Mouse (Mus musculus) forebrain, embryonic 13.5 days (tissue): ENCODE measurements around the gene Tbpl1. TPM values are rescaled to one million over a fixed set of nuclear protein-coding genes. Genes with fewer than 3 reads are reported as not detected.

ENCODE experiments used
- ATAC-seq: fragments of 200-750 bp; cut with Nextera tagmentation; 2 replicates; pipeline ENCODE4 v1.8.0; 2017
- H3K27ac ChIP-seq: fragments of 300-500 bp; sonication (generic); 2 replicates; pipeline ENCODE4 v1.5.1; 2015; ENCODE audit warnings: inconsistent platforms, mild to moderate bottlenecking, moderate library complexity
- H3K27me3 ChIP-seq: fragments of 300-500 bp; sonication (generic); 2 replicates; pipeline ENCODE4 v1.6.1; 2015; ENCODE audit warnings: mild to moderate bottlenecking, inconsistent platforms
- H3K36me3 ChIP-seq: fragments of 300-500 bp; sonication (generic); 2 replicates; pipeline ENCODE4 v1.6.1; 2015; ENCODE audit warnings: mild to moderate bottlenecking, inconsistent platforms; ENCODE audit not compliant: poor library complexity, severe bottlenecking
- H3K4me1 ChIP-seq: fragments of 300-500 bp; sonication (generic); 2 replicates; pipeline ENCODE4 v1.6.1; 2015; ENCODE audit warnings: inconsistent platforms
- H3K4me2 ChIP-seq: fragments of 300-500 bp; sonication (generic); 2 replicates; pipeline ENCODE4 v1.6.1; 2015; ENCODE audit warnings: inconsistent platforms, mild to moderate bottlenecking, moderate library complexity
- H3K4me3 ChIP-seq: fragments of 300-500 bp; sonication (generic); 2 replicates; pipeline ENCODE4 v1.5.1; 2015; ENCODE audit warnings: mild to moderate bottlenecking, inconsistent platforms
- H3K9ac ChIP-seq: fragments of 300-500 bp; sonication (generic); 2 replicates; pipeline ENCODE4 v1.6.1; 2015; ENCODE audit warnings: mild to moderate bottlenecking, inconsistent platforms
- H3K9me3 ChIP-seq: fragments of 300-500 bp; sonication (generic); replicated peaks from 2 replicates; pipeline ENCODE4 v1.6.1; 2016; ENCODE audit warnings: inconsistent platforms
- WGBS: fragments of 180-500 bp; shearing (Covaris S2); methylation state at CpG from one replicate; pipeline ENCODE4 v1.1.7; 2015; 5-methylcytosine and 5-hydroxymethylcytosine counted together
- polyA plus RNA-seq: library from polyadenylated mRNA; unstranded; fragments of >200 nt; fragmentation: Nextera tagmentation; extraction: Ambion mirVana; gene quantifications from 2 replicates; pipeline ENCODE4 v1.2.1, GENCODE M21; 2015

Gene Tbpl1
- 115 and 130 TPM in 2 replicates for polyA plus RNA-seq

GRCm38 (mm10) chr10:22731272-22732093, at the start of gene Tbpl1:
Gene Tbpl1 (minus strand): TSS chr10:22731938.
- H3K27me3 ChIP-seq: no peaks in the 10 kb centered on the region
- H3K4me2 ChIP-seq: peak within 1 kb of the TSS; percentile 93
- no peaks in the 10 kb centered on the region for H3K9me3 ChIP-seq
- H3K4me1 ChIP-seq: peaks cover 37% of the 10 kb centered on the region
- H3K4me3 ChIP-seq: peak within 1 kb of the TSS; percentile 94
- WGBS: under 1% methylated on average over 77 of the region's 77 CpGs
- H3K27ac ChIP-seq: peak within 1 kb of the TSS; percentile 96
- ATAC-seq: peak; percentile 99
- peak within 1 kb of the TSS; percentile 98 for H3K9ac ChIP-seq
- no peaks in the 10 kb centered on the region for H3K36me3 ChIP-seq

GRCm38 (mm10) chr10:22781466-22781865, 49.7 kb upstream of the Tbpl1 start:
- Histone ChIP-seq H3K4me1 (no peaks in the 10 kb centered on the region), H3K4me3 (no peak overlapping the region), H3K9me3 (no peaks in the 10 kb centered on the region), H3K9ac (no peak overlapping the region), H3K36me3 (no peaks in the 10 kb centered on the region), H3K27me3 (no peaks in the 10 kb centered on the region), H3K27ac (no peak overlapping the region), H3K4me2 (no peak overlapping the region)
- ATAC-seq: no peak
- WGBS: 41% methylated on average over 4 of the region's 4 CpGs

GRCm38 (mm10) chr10:22777939-22778338, 46.2 kb upstream of the Tbpl1 start:
- Histone ChIP-seq H3K9ac (no peak overlapping the region), H3K4me1 (no peaks in the 10 kb centered on the region), H3K27ac (no peak overlapping the region), H3K36me3 (no peaks in the 10 kb centered on the region), H3K27me3 (no peaks in the 10 kb centered on the region), H3K4me3 (no peak overlapping the region), H3K9me3 (no peaks in the 10 kb centered on the region), H3K4me2 (no peak overlapping the region)
- WGBS: 23% methylated on average over 5 of the region's 5 CpGs
- ATAC-seq: peak; percentile 59; the same call in 1 of the 2 replicates

GRCm38 (mm10) chr10:22776007-22776698, 44.4 kb upstream of the Tbpl1 start:
- H3K4me1 ChIP-seq: no peaks in the 10 kb centered on the region
- no peaks in the 10 kb centered on the region for H3K36me3 ChIP-seq
- no peak overlapping the region for H3K27ac ChIP-seq
- no peak overlapping the region for H3K4me2 ChIP-seq
- peak; percentile 86 for ATAC-seq
- H3K4me3 ChIP-seq: no peak overlapping the region
- no peak overlapping the region for H3K9ac ChIP-seq
- H3K27me3 ChIP-seq: no peaks in the 10 kb centered on the region
- no peaks in the 10 kb centered on the region for H3K9me3 ChIP-seq
- WGBS: 11% methylated on average over 7 of the region's 7 CpGs

- 80% methylated on average over 2 of the region's 2 CpGs for WGBS
- Histone ChIP-seq H3K9me3 (no peaks in the 10 kb centered on the region), H3K27me3 (no peaks in the 10 kb centered on the region), H3K4me1 (no peaks in the 10 kb centered on the region), H3K9ac (no peak overlapping the region), H3K4me2 (no peak overlapping the region), H3K4me3 (no peak overlapping the region), H3K36me3 (no peaks in the 10 kb centered on the region), H3K27ac (no peak overlapping the region)
- ATAC-seq: no peak
Measured at GRCm38 (mm10) chr10:22775456-22775855, 43.7 kb upstream of the Tbpl1 start.

GRCm38 (mm10) chr10:22774626-22775025, 42.9 kb upstream of the Tbpl1 start:
- 93% methylated on average over 3 of the region's 3 CpGs for WGBS
- no peaks in the 10 kb centered on the region for H3K9me3 ChIP-seq

GRCm38 (mm10) chr10:22754240-22754639, 22.5 kb upstream of the Tbpl1 start:
- WGBS: 100% methylated on average over 1 of the region's 1 CpGs
- H3K9ac ChIP-seq: no peak overlapping the region
- ATAC-seq: no peak

More at GRCm38 (mm10) chr10:22774626-22775025, 42.9 kb upstream of the Tbpl1 start:
- no peaks in the 10 kb centered on the region for H3K36me3 ChIP-seq
- H3K4me2 ChIP-seq: no peak overlapping the region
- no peak overlapping the region for H3K27ac ChIP-seq
- H3K9ac ChIP-seq: no peak overlapping the region
- no peaks in the 10 kb centered on the region for H3K4me1 ChIP-seq
- ATAC-seq: no peak
- no peaks in the 10 kb centered on the region for H3K27me3 ChIP-seq
- no peak overlapping the region for H3K4me3 ChIP-seq

GRCm38 (mm10) chr10:22751175-22751682, 19.5 kb upstream of the Tbpl1 start:
- no peaks in the 10 kb centered on the region for H3K9me3 ChIP-seq
- H3K9ac ChIP-seq: no peak overlapping the region
- H3K27me3 ChIP-seq: no peaks in the 10 kb centered on the region
- H3K4me3 ChIP-seq: no peak overlapping the region
- no peak overlapping the region for H3K27ac ChIP-seq
- no peaks in the 10 kb centered on the region for H3K36me3 ChIP-seq
- no peak for ATAC-seq
- no peak overlapping the region for H3K4me2 ChIP-seq
- H3K4me1 ChIP-seq: peaks cover 11% of the 10 kb centered on the region
- WGBS: 80% methylated on average over 5 of the region's 5 CpGs

More at GRCm38 (mm10) chr10:22754240-22754639, 22.5 kb upstream of the Tbpl1 start:
- no peaks in the 10 kb centered on the region for H3K4me1 ChIP-seq
- H3K27me3 ChIP-seq: no peaks in the 10 kb centered on the region
- H3K36me3 ChIP-seq: no peaks in the 10 kb centered on the region
- no peak overlapping the region for H3K4me2 ChIP-seq
- no peak overlapping the region for H3K4me3 ChIP-seq
- H3K27ac ChIP-seq: no peak overlapping the region
- no peaks in the 10 kb centered on the region for H3K9me3 ChIP-seq

GRCm38 (mm10) chr10:22746334-22747322, 14.9 kb upstream of the Tbpl1 start:
- Histone ChIP-seq H3K4me1 (peaks cover 18% of the 10 kb centered on the region), H3K9me3 (no peaks in the 10 kb centered on the region), H3K9ac (no peak overlapping the region), H3K27me3 (no peaks in the 10 kb centered on the region), H3K27ac (peak overlapping the region; percentile 82), H3K4me2 (no peak overlapping the region), H3K4me3 (no peak overlapping the region), H3K36me3 (no peaks in the 10 kb centered on the region)
- peak; percentile 96 for ATAC-seq
- 47% methylated on average over 13 of the region's 13 CpGs for WGBS

- no peak overlapping the region for H3K4me2 ChIP-seq
- H3K4me1 ChIP-seq: peaks cover 18% of the 10 kb centered on the region
- no peak; the same call in none of the 2 replicates for ATAC-seq
- no peaks in the 10 kb centered on the region for H3K9me3 ChIP-seq
- WGBS: 51% methylated on average over 7 of the region's 7 CpGs
- no peak overlapping the region for H3K9ac ChIP-seq
- peak overlapping the region; percentile 82 for H3K27ac ChIP-seq
- no peaks in the 10 kb centered on the region for H3K36me3 ChIP-seq
- H3K4me3 ChIP-seq: no peak overlapping the region
- no peaks in the 10 kb centered on the region for H3K27me3 ChIP-seq
Measured at GRCm38 (mm10) chr10:22745922-22746321, 14.2 kb upstream of the Tbpl1 start.

- no peak for ATAC-seq
- Histone ChIP-seq H3K27me3 (no peaks in the 10 kb centered on the region), H3K9ac (peak overlapping the region; percentile 98), H3K4me3 (peak overlapping the region; percentile 94), H3K4me1 (peaks cover 30% of the 10 kb centered on the region), H3K27ac (peak overlapping the region; percentile 96), H3K4me2 (peak overlapping the region; percentile 93), H3K9me3 (no peaks in the 10 kb centered on the region), H3K36me3 (no peaks in the 10 kb centered on the region)
- 63% methylated on average over 10 of the region's 10 CpGs for WGBS
Measured at GRCm38 (mm10) chr10:22732181-22732580, 443 bp upstream of the Tbpl1 start.
